Mouse (Mus musculus): Measurements from ENCODE around the gene Cybrd1.
A peak's percentile ranks its signal among the peaks of the same experiment; 100 is the strongest.

Gene Cybrd1

GRCm38 (mm10) chr2:71117797-71118708, at the start of gene Cybrd1:
Cybrd1 (plus strand) TSS chr2:71117923.
- DNase-seq = peak; percentile 37

GRCm38 (mm10) chr2:71071601-71072000, 46.1 kb upstream of the Cybrd1 start:
- no peak for DNase-seq

- DNase-seq = no peak
These were observed 44.4 kb upstream of the Cybrd1 start for GRCm38 (mm10) chr2:71073330-71073729.

GRCm38 (mm10) chr2:71073828-71074227, 43.9 kb upstream of the Cybrd1 start:
- no peak for DNase-seq

GRCm38 (mm10) chr2:71082416-71082815, 35.3 kb upstream of the Cybrd1 start:
- no peak for DNase-seq

GRCm38 (mm10) chr2:71083454-71084193, 34.1 kb upstream of the Cybrd1 start:
- no peak for DNase-seq

- DNase-seq = no peak
These were observed 28.0 kb upstream of the Cybrd1 start for GRCm38 (mm10) chr2:71089766-71090165.

GRCm38 (mm10) chr2:71090660-71091445, 26.9 kb upstream of the Cybrd1 start:
- peak; percentile 70 for DNase-seq

- no peak for DNase-seq
These were observed 21.6 kb upstream of the Cybrd1 start for GRCm38 (mm10) chr2:71096170-71096569.

- DNase-seq = peak; percentile 30
These were observed 15.0 kb upstream of the Cybrd1 start for GRCm38 (mm10) chr2:71102621-71103291.

- DNase-seq = no peak
These were observed 14.4 kb upstream of the Cybrd1 start for GRCm38 (mm10) chr2:71103292-71103680.

GRCm38 (mm10) chr2:71104696-71105095, 13.0 kb upstream of the Cybrd1 start:
- DNase-seq = no peak

- no peak for DNase-seq
These were observed 12.1 kb upstream of the Cybrd1 start for GRCm38 (mm10) chr2:71105469-71106215.

GRCm38 (mm10) chr2:71107225-71107624, 10.5 kb upstream of the Cybrd1 start:
- DNase-seq = no peak

- no peak for DNase-seq
These were observed 9.2 kb upstream of the Cybrd1 start for GRCm38 (mm10) chr2:71108541-71108940.

- no peak for DNase-seq
These were observed 4.1 kb upstream of the Cybrd1 start for GRCm38 (mm10) chr2:71113489-71114171.

- peak; percentile 34 for DNase-seq
These were observed 1.6 kb upstream of the Cybrd1 start for GRCm38 (mm10) chr2:71116151-71116550.

GRCm38 (mm10) chr2:71120844-71121243, 3.1 kb downstream of the Cybrd1 start:
- DNase-seq = no peak

GRCm38 (mm10) chr2:71121406-71121805, 3.7 kb downstream of the Cybrd1 start:
- no peak for DNase-seq

GRCm38 (mm10) chr2:71122268-71123029, 4.7 kb downstream of the Cybrd1 start:
- DNase-seq = no peak

All from thymus, postnatal 14 days (tissue).